Mouse (Mus musculus): Measurements from ENCODE around the gene Stat5a.

GRCm38 (mm10) chr11:100848080-100848479 lies 11.1 kb upstream of the Stat5a start:
- TF ChIP-seq CTCF (IDR thresholded peaks at IDR 0.05; ENCODE audit: extremely low read depth, insufficient read length, insufficient replicate concordance, low read depth, low read length) (no peak), POLR2A (IDR thresholded peaks at IDR 0.05; ENCODE audit: low read depth, low read length) (no peak)
